Mouse (Mus musculus): ENCODE measurements around the gene Vmn1r120.
"Not testable (repeated sequence)": the region's sequence is repeated elsewhere in the genome, so short reads cannot be mapped to it uniquely, and the experiment has no call there.

GRCm38 (mm10) chr7:21053684-21054083 is at the start of gene Vmn1r120:
- not testable (repeated sequence) for TF ChIP-seq CTCF (conservative IDR thresholded peaks at IDR 0.05; ENCODE audit: low read length); POU5F1 (IDR thresholded peaks at IDR 0.05; ENCODE audit: borderline replicate concordance, low read length); NANOG (IDR thresholded peaks at IDR 0.05; ENCODE audit: borderline replicate concordance, low read length)
